ENCODE assay signal across 10 mouse cellular contexts in genomic region chr1:21469311-21469710, GRCm38 (mm10).
"Had no signal": no experiment of that assay in that cellular context is flagged by ENCODE, and none has a peak within 500 bp of the region (broad histone marks: within the 10 kb centered on the region; RNA-seq: fewer than 3 reads in every experiment).

No protein-coding gene starts in this region.

- H3K27ac ChIP-seq: limb, embryonic 15.5 days; liver, embryonic 12.5 days; midbrain, embryonic 13.5 days; neural tube, embryonic 12.5 days; stomach, embryonic 15.5 days had no signal

- H3K9ac ChIP-seq: limb, embryonic 15.5 days; liver, embryonic 12.5 days; lung, embryonic 14.5 days; midbrain, embryonic 13.5 days; neural tube, embryonic 12.5 days; stomach, embryonic 15.5 days had no signal

- DNase-seq: kidney, adult 8-10 months; kidney, postnatal 25 days; layer of hippocampus, postnatal 36 days; lung, embryonic 14.5 days had no signal

- H3K4me1 ChIP-seq: limb, embryonic 15.5 days; liver, embryonic 12.5 days; midbrain, embryonic 13.5 days; neural tube, embryonic 12.5 days; stomach, embryonic 15.5 days had no signal

- H3K9me3 ChIP-seq: limb, embryonic 15.5 days; liver, embryonic 12.5 days; midbrain, embryonic 13.5 days; neural tube, embryonic 12.5 days; stomach, embryonic 15.5 days had no signal

- H3K36me3 ChIP-seq: limb, embryonic 15.5 days; liver, embryonic 12.5 days; midbrain, embryonic 13.5 days; neural tube, embryonic 12.5 days; stomach, embryonic 15.5 days had no signal

- H3K4me3 ChIP-seq: limb, embryonic 15.5 days; liver, embryonic 12.5 days; midbrain, embryonic 13.5 days; myocyte; neural tube, embryonic 12.5 days; stomach, embryonic 15.5 days had no signal

- H3K4me2 ChIP-seq: limb, embryonic 15.5 days; liver, embryonic 12.5 days; lung, embryonic 14.5 days; midbrain, embryonic 13.5 days; neural tube, embryonic 12.5 days; stomach, embryonic 15.5 days had no signal

- H3K27me3 ChIP-seq: limb, embryonic 15.5 days; liver, embryonic 12.5 days; midbrain, embryonic 13.5 days; neural tube, embryonic 12.5 days; stomach, embryonic 15.5 days had no signal
